In the genomic region with DNA sequence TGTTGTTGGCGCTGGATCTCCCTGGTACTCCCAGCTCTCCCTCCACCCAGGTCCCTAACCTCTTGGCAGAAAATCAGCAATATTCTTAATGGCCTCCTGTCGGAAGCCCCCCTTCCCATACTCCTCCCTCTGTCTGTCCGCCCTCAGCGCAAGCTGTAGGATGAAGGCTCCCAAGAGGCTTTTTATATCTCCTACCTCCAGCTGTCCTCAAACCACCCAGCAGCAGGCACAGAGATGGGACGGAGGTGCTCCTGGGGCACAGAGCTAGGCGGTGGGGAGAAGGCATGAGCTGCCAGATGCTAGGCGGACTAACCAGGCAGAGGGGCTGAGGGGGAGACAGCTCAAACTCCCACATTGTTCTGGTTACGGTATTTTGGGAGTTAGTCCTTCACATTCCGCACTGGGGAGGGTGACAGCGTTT, we compare ENCODE assay signal across 9 mouse cellular contexts. TPM values are rescaled to one million over a fixed set of nuclear protein-coding genes. Genes with fewer than 3 reads are reported as not detected.
A peak's percentile ranks its signal among the peaks of the same experiment; 100 is the strongest.
DNase-seq lines count a peak whose midpoint lies in the region; ATAC-seq and TF ChIP-seq lines count a peak whose summit lies in the region.
"Had no signal": no experiment of that assay in that cellular context is flagged by ENCODE, and none has a peak within 500 bp of the region (broad histone marks: within the 10 kb centered on the region; RNA-seq: fewer than 3 reads in every experiment).

No protein-coding gene starts in this region.

- peaks cover 74% of the 10 kb centered on the region for H3K4me1 ChIP-seq in heart, embryonic 12.5 days (replicated peaks)
- peaks cover 9% of the 10 kb centered on the region for H3K4me1 ChIP-seq in cortical plate, adult 2 months (ENCODE audit: control insufficient read depth, insufficient read depth, low read length)
- peaks cover 60% of the 10 kb centered on the region for H3K4me1 ChIP-seq in hindbrain, embryonic 14.5 days (replicated peaks; ENCODE audit: control insufficient read depth, insufficient read depth, low read length)
- H3K4me1 ChIP-seq in midbrain, embryonic 12.5 days: peaks cover 73% of the 10 kb centered on the region

- intact Hi-C loops in heart, postnatal 10 days (cut with DNase I): no loop called here

- H3K27ac ChIP-seq in heart, embryonic 12.5 days (ENCODE audit: poor library complexity, severe bottlenecking): no peak overlapping the region
- H3K27ac ChIP-seq in cortical plate, adult 2 months (ENCODE audit: insufficient read depth, low read length): peak overlapping the region; percentile 7; the same call in 1 of the 2 replicates
- peak overlapping the region; percentile 41; the same call in 1 of the 2 replicates for H3K27ac ChIP-seq in hindbrain, embryonic 14.5 days
- no peak overlapping the region for H3K27ac ChIP-seq in midbrain, embryonic 12.5 days (replicated peaks)

- no peaks in the 10 kb centered on the region for H3K36me3 ChIP-seq in heart, embryonic 12.5 days
- no peaks in the 10 kb centered on the region for H3K36me3 ChIP-seq in hindbrain, embryonic 14.5 days (replicated peaks; ENCODE audit: control insufficient read depth, insufficient read depth)
- H3K36me3 ChIP-seq in midbrain, embryonic 12.5 days: no peaks in the 10 kb centered on the region

- DNase-seq in heart, postnatal 10 days: no peak
- DNase-seq in hindbrain, embryonic 14.5 days (ENCODE audit: low spot score): no peak
- no peak for DNase-seq in ovary, postnatal 36 days (ENCODE audit: low spot score)
- DNase-seq in adrenal gland, postnatal 4 days (ENCODE audit: low spot score in 2 of 2): no peak
- no peak for DNase-seq in thymus, postnatal 36 days

- ATAC-seq in heart, embryonic 12.5 days (ENCODE audit: insufficient number of reproducible peaks, low FRiP score): no peak
- ATAC-seq in hindbrain, embryonic 14.5 days (ENCODE audit: low FRiP score): no peak
- no peak for ATAC-seq in midbrain, embryonic 12.5 days (ENCODE audit: low FRiP score, low read depth)
- ATAC-seq: CD4-positive, CD25-positive, alpha-beta regulatory T cell, adult 4 months had no signal

- 37% methylated on average over 10 of the region's 10 CpGs for WGBS in heart, embryonic 12.5 days
- WGBS in hindbrain, embryonic 14.5 days: 37% methylated on average over 10 of the region's 10 CpGs
- 63% methylated on average over 10 of the region's 10 CpGs for WGBS in midbrain, embryonic 12.5 days

- TF ChIP-seq POLR2A in cortical plate, adult 2 months (IDR thresholded peaks at IDR 0.05; ENCODE audit: extremely low read depth, insufficient read depth, low read length): no peak

- no peaks in the 10 kb centered on the region for H3K27me3 ChIP-seq in heart, embryonic 12.5 days (replicated peaks)
- no peaks in the 10 kb centered on the region for H3K27me3 ChIP-seq in hindbrain, embryonic 14.5 days (ENCODE audit: control insufficient read depth, insufficient read depth, low read length)
- peaks cover 4% of the 10 kb centered on the region; the same call in 1 of the 2 replicates for H3K27me3 ChIP-seq in midbrain, embryonic 12.5 days

- H3K4me3 ChIP-seq in heart, embryonic 12.5 days: peak overlapping the region; percentile 87
- H3K4me3 ChIP-seq in cortical plate, adult 2 months (ENCODE audit: insufficient read depth, low read length): peak overlapping the region; percentile 12
- H3K4me3 ChIP-seq in hindbrain, embryonic 14.5 days (replicated peaks; ENCODE audit: low read length): no peak overlapping the region
- no peak overlapping the region for H3K4me3 ChIP-seq in midbrain, embryonic 12.5 days

- no peaks in the 10 kb centered on the region for H3K9me3 ChIP-seq in heart, embryonic 12.5 days (replicated peaks)
- no peaks in the 10 kb centered on the region for H3K9me3 ChIP-seq in hindbrain, embryonic 14.5 days (ENCODE audit: control insufficient read depth, low read length)
- no peaks in the 10 kb centered on the region for H3K9me3 ChIP-seq in midbrain, embryonic 12.5 days

- TF ChIP-seq CTCF in cortical plate, adult 2 months (IDR thresholded peaks at IDR 0.05; ENCODE audit: extremely low read depth, insufficient read depth, low read length): no peak

- H3K9ac ChIP-seq in heart, embryonic 12.5 days: peak overlapping the region; percentile 58
- H3K9ac ChIP-seq in hindbrain, embryonic 14.5 days: peak overlapping the region; percentile 44
- no peak overlapping the region; the same call in 1 of the 2 replicates for H3K9ac ChIP-seq in midbrain, embryonic 12.5 days (replicated peaks)

- H3K4me2 ChIP-seq in heart, embryonic 12.5 days: peak overlapping the region; percentile 91
- peak overlapping the region; percentile 36 for H3K4me2 ChIP-seq in hindbrain, embryonic 14.5 days (replicated peaks)
- H3K4me2 ChIP-seq in midbrain, embryonic 12.5 days (replicated peaks): peak overlapping the region; percentile 14

RNA-seq across cellular contexts. Expression of gene Ece1, which starts 3.2 kb away (rescaled TPM):
- polyA plus RNA-seq in heart, embryonic 12.5 days (2016; fragmentation: Nextera tagmentation; extraction: Ambion mirVana): 122 and 144 TPM in 2 replicates
- 100 to 1,000 TPM; 109 to 129 TPM for total RNA-seq in heart, postnatal 10 days (2021)
- 29.8 and 38.2 TPM in 2 replicates for polyA plus RNA-seq in cortical plate, adult 2 months (2012; rRNA removed)
- polyA plus RNA-seq in hindbrain, embryonic 14.5 days (2014; fragmentation: Nextera tagmentation; extraction: Ambion mirVana): 22.6 and 25.0 TPM in 2 replicates
- 17.8 and 21.0 TPM in 2 replicates for polyA plus RNA-seq in midbrain, embryonic 12.5 days (2016; fragmentation: Nextera tagmentation; extraction: Ambion mirVana)
- total RNA-seq in adrenal gland, postnatal 4 days (2021): 100 to 1,000 TPM; 279 to 303 TPM

Comparison
In these comparisons a context has a peak if more than half of its experiments do, and no peak if none do; other contexts are left out.
1. H3K27ac ChIP-seq: peak in cortical plate, adult 2 months (single experiment) and hindbrain, embryonic 14.5 days (single experiment); none in heart, embryonic 12.5 days (single experiment) and midbrain, embryonic 12.5 days (single experiment).
2. H3K4me2 ChIP-seq: peak in every context shown above with its lines; median percentile 91 in heart, embryonic 12.5 days; 36 in hindbrain, embryonic 14.5 days; 14 in midbrain, embryonic 12.5 days.
3. H3K4me3 ChIP-seq: peak in heart, embryonic 12.5 days (single experiment) and cortical plate, adult 2 months (single experiment); none in hindbrain, embryonic 14.5 days (single experiment) and midbrain, embryonic 12.5 days (single experiment).